Mouse (Mus musculus) heart, postnatal 0 days (tissue): ENCODE measurements around the gene Tifa.

Experiments
- CTCF ChIP-seq: IDR thresholded peaks from 2 replicates; pipeline ENCODE4 v1.5.1; 2016; ENCODE audit warnings: antibody characterized with exemption, control low read depth, low read depth
- EP300 ChIP-seq: IDR thresholded peaks from 2 replicates; pipeline ENCODE4 v1.6.1; 2016; ENCODE audit warnings: antibody characterized with exemption, low read depth

GRCm38 (mm10) chr3:127827123-127827522 lies 37.5 kb downstream of the Tifa start:
- no peak for TF ChIP-seq CTCF
- no peak for TF ChIP-seq EP300
